Mouse (Mus musculus): ENCODE measurements around the gene Smr2.
"Not testable (repeated sequence)": the region's sequence is repeated elsewhere in the genome, so short reads cannot be mapped to it uniquely, and the experiment has no call there.

The Smr2 gene

DNA sequence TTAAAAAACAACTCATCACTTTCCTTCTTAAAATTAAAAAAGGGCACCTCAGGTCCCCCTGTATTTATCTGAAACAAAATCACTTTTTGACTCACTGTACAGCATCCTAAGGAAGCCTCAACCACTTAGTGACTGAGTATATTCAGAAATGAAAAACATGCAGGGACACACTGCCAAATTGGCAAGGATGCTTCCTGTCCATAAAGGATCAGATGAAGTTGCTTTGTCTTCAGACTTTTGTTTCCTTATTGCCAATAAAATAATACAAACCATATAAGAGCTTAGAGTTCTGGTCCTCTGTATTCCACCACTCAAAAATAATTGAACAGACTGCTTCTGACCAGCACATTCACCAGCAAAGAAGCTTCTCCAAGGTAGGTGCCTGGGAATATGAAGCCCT lies at the start of gene Smr2:
Gene Smr2 (plus strand): TSS at position 301 of the 400 bp plus-strand sequence.
- not testable (repeated sequence) for DNase-seq (ENCODE audit: low read depth)

DNA sequence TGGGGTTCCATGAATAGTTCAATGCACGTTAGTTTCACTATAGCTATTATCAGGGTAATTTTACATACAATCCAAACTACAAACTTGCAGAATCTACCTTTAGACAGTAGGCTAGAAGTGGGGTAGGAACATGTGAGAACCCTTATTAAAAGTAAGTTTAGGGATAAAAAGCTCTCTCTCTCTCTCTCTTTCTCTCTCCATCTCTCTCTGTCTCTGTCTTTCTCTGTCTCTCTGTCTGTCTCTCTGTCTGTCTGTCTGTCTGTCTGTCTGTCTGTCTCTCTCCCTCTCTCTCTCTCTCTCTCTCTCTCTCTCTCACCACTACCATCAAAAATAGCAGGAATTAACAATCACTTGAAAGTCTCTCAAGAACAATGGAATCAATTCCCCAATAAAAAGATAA lies 25.1 kb downstream of the Smr2 start, which contains the start of gene Gm11116:
Gene Gm11116 (minus strand): TSS at position 101 of the 400 bp plus-strand sequence.
- no peak for DNase-seq (ENCODE audit: low read depth)

DNA sequence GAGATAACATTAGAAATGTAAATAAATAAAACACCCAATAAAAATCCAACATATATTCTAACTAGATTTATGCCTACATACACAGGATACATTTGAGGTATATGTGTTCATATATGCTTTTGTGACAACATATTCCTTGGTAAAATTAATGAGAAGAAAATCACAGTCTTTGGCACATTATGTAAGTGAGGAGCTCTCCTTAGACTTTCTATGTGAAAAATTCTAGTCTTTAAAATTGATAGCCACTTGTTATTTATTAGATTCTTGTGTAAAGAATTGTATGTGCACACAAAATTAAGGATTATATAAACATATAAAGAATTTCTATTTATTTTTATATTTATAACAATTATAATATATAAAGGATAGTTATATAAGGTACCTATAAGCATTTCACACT lies 67.6 kb downstream of the Smr2 start, which contains the start of gene Gm11115:
Gene Gm11115 (minus strand): TSS at position 101 of the 400 bp plus-strand sequence.
- no peak for DNase-seq (ENCODE audit: low read depth)

Data from c-Kit-positive CD71-positive TER-119-negative erythroid progenitor cells, embryonic 14.5 days (primary cell).